Mouse (Mus musculus): Measurements from ENCODE around the gene Mtfr1l.

The Mtfr1l gene

GRCm38 (mm10) chr4:134534932-134535786 lies at the start of gene Mtfr1l:
Gene Mtfr1l (minus strand): TSS chr4:134535387.
- peak; percentile 99 for DNase-seq (ENCODE audit: low spot score in 2 of 2)

DNA sequence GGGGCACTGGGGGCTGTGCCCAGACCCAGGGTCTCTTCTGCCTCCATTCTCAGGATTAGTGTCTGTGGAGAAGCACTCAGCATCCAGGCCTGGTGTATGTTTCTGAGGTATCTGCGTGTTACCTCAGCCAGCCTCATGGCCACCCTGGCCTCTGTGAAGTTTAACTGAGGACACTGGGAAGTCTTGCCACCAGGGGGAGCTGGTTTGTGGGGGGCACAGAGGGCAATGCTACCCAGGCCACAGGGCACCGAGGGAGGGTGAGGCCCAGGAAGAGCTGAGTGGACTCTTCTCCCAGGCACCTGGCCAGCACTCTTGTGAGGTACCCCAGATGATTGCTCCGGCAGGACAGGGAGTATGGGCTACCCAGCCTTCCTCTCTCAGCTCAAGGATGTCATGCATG lies 48.3 kb upstream of the Mtfr1l start:
- DNase-seq (ENCODE audit: low spot score in 2 of 2): no peak

- no peak for DNase-seq (ENCODE audit: low spot score in 2 of 2)
Measured at GRCm38 (mm10) chr4:134581365-134581764, 46.2 kb upstream of the Mtfr1l start.

DNA sequence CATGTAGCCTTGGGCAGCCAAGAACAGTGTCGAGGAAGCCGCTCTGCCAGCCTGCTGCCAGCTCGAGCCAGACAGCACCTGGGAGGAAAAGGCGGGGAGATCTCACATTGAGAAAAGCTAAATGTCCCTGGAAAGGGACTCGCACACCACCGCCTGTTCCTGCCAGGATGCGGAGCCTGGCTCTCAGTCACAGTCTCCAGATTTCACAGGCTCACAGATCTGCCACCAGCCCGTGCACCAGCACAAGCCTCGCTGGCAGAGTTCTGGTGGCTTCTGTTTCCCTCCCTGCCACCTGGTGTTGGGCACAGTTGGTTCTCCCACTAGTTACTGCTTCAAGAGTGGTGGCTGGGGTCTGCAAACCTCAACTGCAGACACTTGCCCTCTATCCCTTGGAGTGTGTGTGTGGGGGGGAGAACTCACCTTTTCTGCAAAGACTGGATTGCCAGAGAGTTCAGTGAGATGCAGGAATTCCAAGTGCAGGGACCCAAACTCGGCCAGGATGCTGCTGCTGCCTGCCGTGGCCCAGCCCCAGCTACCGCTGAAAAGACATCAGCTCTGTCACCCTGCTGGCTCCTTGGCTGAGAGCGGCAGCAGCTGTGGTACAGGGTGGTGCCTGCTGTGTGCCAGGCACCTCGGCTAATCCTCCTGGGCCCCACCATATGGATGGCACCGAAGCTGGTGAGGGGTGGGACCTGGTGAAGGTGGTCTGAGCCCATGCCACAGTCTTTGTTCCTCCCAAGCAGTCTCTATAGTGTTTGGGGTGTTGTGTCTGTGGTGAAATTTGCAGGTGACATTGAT lies 45.4 kb upstream of the Mtfr1l start:
- DNase-seq (ENCODE audit: low spot score in 2 of 2): no peak

DNA sequence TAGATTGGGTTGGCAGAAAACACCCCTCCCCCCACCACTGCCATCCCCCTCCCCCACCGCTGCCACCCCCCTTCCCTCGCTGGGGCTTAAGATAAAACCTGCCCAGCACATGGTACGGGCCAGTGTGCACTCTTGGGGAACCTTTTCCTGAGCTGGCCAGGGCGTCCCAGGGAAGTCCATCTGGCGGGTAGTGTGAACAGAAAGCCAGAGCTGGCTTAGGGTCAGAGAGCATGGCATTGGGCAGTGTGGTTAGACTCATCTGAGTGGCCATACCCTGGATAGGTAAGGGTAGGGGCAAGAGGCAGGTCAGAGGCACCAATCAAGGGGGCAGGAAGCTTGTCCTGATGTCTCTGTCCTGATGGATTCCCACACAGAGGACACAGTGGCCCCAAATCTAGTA lies 44.4 kb upstream of the Mtfr1l start:
- no peak for DNase-seq (ENCODE audit: low spot score in 2 of 2)

DNA sequence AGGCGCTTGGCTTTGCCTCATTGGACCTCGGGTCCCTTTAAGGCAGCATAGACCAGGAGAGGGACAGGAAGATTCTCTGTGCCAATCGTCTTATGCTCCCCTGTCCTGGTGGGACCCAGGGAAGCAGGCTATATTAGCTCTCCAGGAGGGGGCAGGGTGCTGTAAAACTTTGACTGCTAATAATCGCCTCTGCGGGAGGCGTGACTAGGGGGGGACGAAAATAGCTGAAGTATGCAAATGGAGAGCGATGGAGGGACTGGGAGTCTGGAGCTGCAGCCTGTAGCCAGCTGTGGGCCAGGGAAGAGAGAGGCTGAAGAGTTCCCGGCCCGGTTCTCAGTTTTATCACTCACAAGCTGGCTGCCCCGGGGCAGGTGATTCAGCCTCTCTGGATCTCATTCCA lies 44.0 kb upstream of the Mtfr1l start:
- DNase-seq (ENCODE audit: low spot score in 2 of 2): peak in 1 of 2 experiments; percentile 45

- no peak for DNase-seq (ENCODE audit: low spot score in 2 of 2)
Measured at GRCm38 (mm10) chr4:134578407-134578806, 43.2 kb upstream of the Mtfr1l start.

- no peak for DNase-seq (ENCODE audit: low spot score in 2 of 2)
Measured at GRCm38 (mm10) chr4:134577281-134577680, 42.1 kb upstream of the Mtfr1l start.

DNA sequence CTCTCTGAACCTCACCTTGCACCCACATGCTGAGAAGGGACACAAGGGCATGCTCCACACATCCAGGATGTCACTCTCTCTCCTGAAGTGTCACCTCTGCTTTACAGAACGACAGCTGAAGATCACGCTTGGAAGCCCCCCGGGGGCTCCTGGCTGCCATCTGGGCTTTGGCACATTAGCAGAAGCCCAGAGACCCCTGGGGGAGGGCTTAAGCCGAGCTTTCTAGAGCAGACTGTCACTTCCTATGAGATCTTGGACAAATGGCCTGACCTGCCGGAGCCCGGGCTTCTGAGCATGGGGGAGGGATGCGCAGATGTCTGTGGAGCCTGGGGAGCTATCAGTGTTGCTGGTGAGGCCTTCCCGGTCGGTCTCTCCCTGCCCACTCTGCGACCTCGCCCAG lies 40.3 kb upstream of the Mtfr1l start:
- DNase-seq (ENCODE audit: low spot score in 2 of 2): no peak

DNA sequence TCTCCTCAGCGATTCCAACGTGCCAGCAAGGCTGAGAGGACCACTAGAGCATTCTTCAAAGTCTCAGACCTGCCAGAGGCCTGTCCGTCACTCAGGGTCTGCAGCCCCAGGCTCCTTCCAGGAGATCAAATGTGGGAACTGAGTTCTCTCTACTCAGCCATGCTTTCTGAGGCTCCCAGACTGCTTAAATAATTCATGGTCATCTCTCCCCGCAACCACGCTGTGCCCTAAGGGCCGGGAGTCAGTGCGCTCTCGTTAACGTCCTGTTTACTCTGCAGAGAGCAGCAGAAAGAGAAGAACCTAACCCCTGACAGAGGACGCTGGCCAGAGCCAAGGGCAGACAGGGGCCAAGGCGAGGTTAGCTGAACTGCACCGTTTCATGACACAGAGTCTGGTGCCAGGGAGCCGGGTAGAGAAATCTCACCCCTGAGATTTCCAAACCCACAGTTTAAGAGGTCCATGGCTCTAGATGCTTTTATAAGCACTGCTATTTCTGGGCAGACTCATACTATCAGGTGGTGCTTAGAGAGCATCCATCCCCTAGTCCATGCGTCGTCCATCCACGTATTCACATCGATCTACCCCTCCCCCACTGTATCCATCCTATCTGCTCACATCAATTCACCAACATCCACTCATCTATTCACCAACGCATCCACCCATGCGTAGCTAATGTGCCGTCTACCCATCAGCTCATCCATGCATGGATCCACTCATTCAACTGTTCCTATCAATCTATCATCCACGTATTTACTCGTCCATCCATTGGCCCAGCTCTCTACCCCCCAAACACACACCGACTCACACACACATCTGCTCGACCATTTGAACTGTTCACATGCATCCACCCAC lies 37.5 kb upstream of the Mtfr1l start:
- no peak for DNase-seq (ENCODE audit: low spot score in 2 of 2)

DNA sequence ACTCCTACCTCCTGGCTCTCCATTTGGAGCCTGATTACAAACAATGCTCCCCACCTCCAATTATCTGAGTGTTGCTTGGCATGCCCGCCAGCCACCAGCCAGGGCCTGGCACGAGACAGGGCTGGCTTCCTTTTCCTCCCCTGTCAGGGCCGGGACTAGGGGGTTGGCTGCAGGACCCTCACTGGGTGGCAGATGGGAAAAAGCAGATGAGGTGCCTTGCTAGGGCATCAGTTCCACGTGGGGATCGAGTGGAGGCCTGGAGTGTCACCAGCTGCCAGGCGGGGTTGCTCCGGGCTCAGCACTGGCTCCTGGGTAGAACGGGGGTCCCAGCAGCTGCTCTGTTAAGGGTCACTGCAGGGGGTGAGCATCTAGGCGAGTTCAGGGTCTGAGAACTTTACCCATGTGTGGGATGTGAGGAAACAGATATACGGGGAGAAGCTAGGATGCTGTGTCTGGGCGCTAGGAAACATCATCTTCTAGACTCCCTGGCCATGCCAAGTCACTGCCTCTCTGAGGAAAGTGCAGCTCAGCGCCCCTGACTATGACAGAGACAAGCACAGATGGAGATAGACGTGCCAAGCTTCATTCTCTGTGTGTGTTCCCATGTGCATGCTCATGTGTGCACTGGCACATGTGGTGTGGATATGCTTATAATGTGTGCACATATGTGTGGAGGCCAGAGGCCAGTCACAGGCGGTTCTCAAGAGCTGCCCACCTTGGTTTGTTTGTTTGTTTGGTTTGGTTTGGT lies 35.7 kb upstream of the Mtfr1l start:
- no peak for DNase-seq (ENCODE audit: low spot score in 2 of 2)

DNA sequence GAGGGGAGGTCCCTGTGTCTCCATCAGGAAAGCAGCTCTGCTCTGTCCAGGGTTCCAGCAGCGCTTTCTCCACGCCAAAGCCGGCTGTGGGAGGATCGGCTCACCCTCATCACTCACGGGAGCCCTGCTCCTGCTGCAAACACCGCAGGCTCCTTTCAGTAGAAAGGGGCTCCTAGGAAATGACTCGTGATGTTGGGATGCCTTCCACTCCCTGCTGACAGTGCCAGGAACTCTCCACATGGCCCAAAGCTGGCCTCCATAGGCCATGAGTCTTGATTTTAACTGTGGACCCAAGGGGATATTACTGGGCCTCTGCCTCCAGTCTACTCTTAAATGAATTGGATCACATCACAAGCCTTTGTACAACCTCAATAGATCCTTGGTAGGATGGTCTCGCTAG lies 34.6 kb upstream of the Mtfr1l start:
- DNase-seq (ENCODE audit: low spot score in 2 of 2): no peak

DNA sequence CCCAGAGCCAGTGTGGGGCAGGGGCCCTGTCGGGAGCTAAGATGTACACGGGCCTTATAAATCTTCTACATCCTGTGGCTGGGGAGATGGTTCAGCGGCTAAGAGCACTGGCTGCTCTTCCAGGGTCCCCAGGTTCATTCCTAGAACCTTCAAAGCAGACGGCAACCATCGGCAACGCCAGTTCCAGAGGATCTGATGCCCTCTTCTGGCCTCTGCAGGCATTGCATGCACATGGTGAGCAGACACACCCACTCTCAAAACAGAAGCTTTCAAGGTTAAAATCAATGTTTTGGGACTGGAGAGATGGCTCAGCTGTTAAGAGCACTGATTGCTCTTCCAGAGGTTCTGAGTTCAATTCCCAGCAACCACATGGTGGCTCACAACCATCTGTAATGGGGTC lies 34.0 kb upstream of the Mtfr1l start:
- DNase-seq (ENCODE audit: low spot score in 2 of 2): no peak

- DNase-seq (ENCODE audit: low spot score in 2 of 2): no peak
Measured at GRCm38 (mm10) chr4:134567377-134568226, 32.4 kb upstream of the Mtfr1l start.

- no peak for DNase-seq (ENCODE audit: low spot score in 2 of 2)
Measured at GRCm38 (mm10) chr4:134564093-134564492, 28.9 kb upstream of the Mtfr1l start.

- no peak for DNase-seq (ENCODE audit: low spot score in 2 of 2)
Measured at GRCm38 (mm10) chr4:134563624-134564023, 28.4 kb upstream of the Mtfr1l start.

GRCm38 (mm10) chr4:134562014-134562413 lies 26.8 kb upstream of the Mtfr1l start:
- DNase-seq (ENCODE audit: low spot score in 2 of 2): no peak

GRCm38 (mm10) chr4:134560699-134561098 lies 25.5 kb upstream of the Mtfr1l start:
- no peak for DNase-seq (ENCODE audit: low spot score in 2 of 2)

DNA sequence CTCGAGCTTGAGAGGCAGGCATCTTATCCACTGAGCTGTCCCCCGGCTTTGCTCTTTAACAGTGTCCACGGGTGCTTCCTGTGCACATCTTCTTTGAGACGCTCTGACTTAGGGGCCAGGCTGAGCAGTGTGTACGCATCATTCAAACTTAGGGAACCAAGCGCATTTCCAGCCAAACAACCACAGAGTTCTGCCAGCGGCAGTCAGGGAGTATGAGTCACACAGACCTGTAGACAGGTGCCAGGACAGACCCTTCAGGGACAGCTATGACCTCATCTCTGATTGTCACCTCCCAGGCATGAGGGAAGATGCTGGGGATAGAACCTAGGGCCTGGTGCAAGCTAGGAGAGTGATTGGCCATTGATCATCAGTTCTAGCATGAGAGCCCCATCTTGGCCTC lies 24.0 kb upstream of the Mtfr1l start:
- DNase-seq (ENCODE audit: low spot score in 2 of 2): no peak

DNA sequence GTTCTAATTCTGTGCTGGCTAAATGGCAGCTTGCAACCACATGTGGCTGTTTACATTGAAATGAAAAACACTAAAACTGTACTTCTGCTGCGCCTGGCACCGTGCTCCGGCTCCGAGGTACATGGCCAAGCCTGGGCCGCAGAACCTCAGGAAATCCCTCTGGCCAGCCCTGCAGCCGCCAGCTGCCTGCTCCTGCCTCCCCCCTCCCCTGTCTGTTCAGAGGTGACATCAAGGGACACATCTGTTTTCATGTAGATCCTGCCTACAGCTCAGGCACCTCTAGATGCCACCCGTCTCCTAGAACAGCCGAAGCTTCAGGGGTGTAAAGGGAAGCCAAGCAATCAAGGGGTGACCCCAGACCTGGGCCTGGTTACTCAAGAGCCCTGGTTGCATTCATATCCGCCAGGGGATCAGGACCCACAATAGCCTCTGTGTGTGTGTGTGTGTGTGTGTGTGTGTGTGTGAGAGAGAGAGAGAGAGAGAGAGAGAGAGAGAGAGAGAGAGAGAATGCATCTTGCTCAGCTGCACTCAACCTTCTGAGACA lies 23.5 kb upstream of the Mtfr1l start:
- DNase-seq (ENCODE audit: low spot score in 2 of 2): no peak
